Mouse (Mus musculus) bone marrow, adult 2 months (tissue): ENCODE results near the gene Olfr691. TPM values are rescaled to one million over a fixed set of nuclear protein-coding genes. Genes with fewer than 3 reads are reported as not detected.

Experiments used
- H3K27ac ChIP-seq: fragments of 200-500 bp; 2 replicates; pipeline ENCODE4 v1.5.1; 2012; ENCODE audit warnings: low read depth, mild to moderate bottlenecking, control low read depth, inconsistent platforms, low read length; ENCODE audit not compliant: control insufficient read depth, poor library complexity, insufficient read depth
- H3K4me1 ChIP-seq: fragments of 200-500 bp; 2 replicates; pipeline ENCODE4 v1.6.1; 2011; ENCODE audit warnings: low read length; ENCODE audit not compliant: control insufficient read depth, insufficient read depth
- H3K4me3 ChIP-seq: fragments of 200-500 bp; replicated peaks from 2 replicates; pipeline ENCODE3; 2011; ENCODE audit warnings: mild to moderate bottlenecking, low read depth, low read length, control low read depth; ENCODE audit not compliant: control insufficient read depth
- CTCF ChIP-seq: fragments of 200-500 bp; IDR thresholded peaks from 2 replicates; pipeline ENCODE4 v1.5.1; 2011; ENCODE audit warnings: low read length, control low read depth; ENCODE audit not compliant: control insufficient read depth, insufficient read depth
- POLR2A ChIP-seq: fragments of 200-500 bp; IDR thresholded peaks from 2 replicates; pipeline ENCODE4 v1.6.1; 2011; ENCODE audit warnings: low read depth, mild to moderate bottlenecking, control low read depth, low read length, borderline replicate concordance; ENCODE audit not compliant: control insufficient read depth
- WGBS: fragments of 180-500 bp; shearing (Covaris S2); methylation state at CpG from one replicate; pipeline ENCODE4 v1.1.7; 2018; 5-methylcytosine and 5-hydroxymethylcytosine counted together
- polyA plus RNA-seq: library from polyadenylated mRNA; stranded (reverse); fragments of >200 nt; gene quantifications from 2 replicates; pipeline ENCODE4 v1.2.4, GENCODE M21; 2011; ENCODE audit warnings: low replicate concordance; ENCODE audit not compliant: missing spikeins, insufficient read depth, insufficient read length

The Olfr691 gene
- polyA plus RNA-seq: not detected in 2 replicates

- Histone ChIP-seq H3K27ac (no peak within 1 kb of the TSS), H3K4me1 (no peaks in the 10 kb centered on the region), H3K4me3 (no peak within 1 kb of the TSS)
- 36% methylated on average over 1 of the region's 1 CpGs for WGBS
- TF ChIP-seq CTCF (no peak), POLR2A (no peak)
These were observed at the start of gene Olfr691 for GRCm38 (mm10) chr7:105342170-105342569. Gene Olfr691 (minus strand): TSS chr7:105342270.

DNA sequence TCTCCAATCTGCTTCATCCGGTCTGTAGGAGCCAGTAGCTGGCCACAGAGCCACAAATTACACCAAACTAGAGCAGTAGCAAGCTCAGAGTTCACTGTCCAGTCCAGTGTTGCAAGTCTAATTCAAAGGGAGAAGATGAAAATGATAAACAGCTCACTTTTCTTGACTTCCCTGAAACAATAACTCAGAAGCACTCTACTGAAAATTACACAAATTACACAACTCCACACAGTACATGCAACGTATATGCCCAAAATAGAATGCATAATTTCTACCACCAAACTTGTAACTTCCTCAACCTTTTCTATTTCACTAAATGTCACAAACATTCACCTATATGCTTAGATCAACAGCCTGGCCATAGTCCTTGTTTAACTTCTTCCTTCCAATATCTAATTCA, 48.2 kb upstream of the Olfr691 start:
- no peak overlapping the region for H3K4me3 ChIP-seq
- WGBS: 36% methylated on average over 2 of the region's 2 CpGs

GRCm38 (mm10) chr7:105387696-105388095, 45.6 kb upstream of the Olfr691 start:
- H3K4me3 ChIP-seq: no peak overlapping the region
- no peak for TF ChIP-seq CTCF
- no peak for TF ChIP-seq POLR2A
- peaks cover 6% of the 10 kb centered on the region; the same call in 1 of the 2 replicates for H3K4me1 ChIP-seq
- no peak overlapping the region for H3K27ac ChIP-seq
- 46% methylated on average over 2 of the region's 2 CpGs for WGBS

More for the DNA sequence above, 48.2 kb upstream of the Olfr691 start:
- TF ChIP-seq POLR2A (no peak), CTCF (no peak)
- Histone ChIP-seq H3K27ac (peak overlapping the region; percentile 72), H3K4me1 (peaks cover 6% of the 10 kb centered on the region; the same call in 1 of the 2 replicates)

DNA sequence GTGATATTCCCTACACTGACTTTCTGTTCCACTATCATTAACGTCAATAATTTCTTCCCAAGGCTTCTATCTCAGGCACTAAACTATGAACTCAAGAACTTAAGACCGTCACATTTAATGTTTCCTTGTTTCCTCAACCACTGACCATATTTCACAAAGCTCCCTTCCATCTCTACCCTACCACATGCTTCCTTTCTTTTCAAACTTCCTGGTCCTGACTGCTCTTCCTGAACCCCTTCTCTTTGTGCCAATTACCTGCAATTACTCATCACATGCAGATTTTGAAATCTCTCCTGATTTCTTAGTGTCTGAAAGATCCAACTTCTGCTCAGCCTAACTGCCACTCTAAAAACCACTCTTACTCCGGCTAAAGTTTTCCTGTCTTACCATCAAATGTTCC, 38.3 kb upstream of the Olfr691 start:
- WGBS: 44% methylated on average over 3 of the region's 3 CpGs
- H3K4me1 ChIP-seq: peaks cover 1% of the 10 kb centered on the region
- no peak for TF ChIP-seq CTCF
- TF ChIP-seq POLR2A: no peak
- H3K4me3 ChIP-seq: no peak overlapping the region
- H3K27ac ChIP-seq: no peak overlapping the region

- H3K4me3 ChIP-seq: no peak within 1 kb of the TSS
- TF ChIP-seq CTCF (no peak), POLR2A (no peak)
- H3K27ac ChIP-seq: no peak within 1 kb of the TSS
- H3K4me1 ChIP-seq: peaks cover 3% of the 10 kb centered on the region
- 54% methylated on average over 1 of the region's 1 CpGs for WGBS
These were observed 32.8 kb upstream of the Olfr691 start, which contains the start of gene Gm5901 for GRCm38 (mm10) chr7:105374866-105375265. Gene Gm5901 (plus strand): TSS chr7:105375038.

GRCm38 (mm10) chr7:105373976-105374375, 31.9 kb upstream of the Olfr691 start:
- peaks cover 3% of the 10 kb centered on the region for H3K4me1 ChIP-seq
- 78% methylated on average over 3 of the region's 3 CpGs for WGBS
- H3K27ac ChIP-seq: no peak overlapping the region
- no peak for TF ChIP-seq POLR2A
- no peak overlapping the region for H3K4me3 ChIP-seq

DNA sequence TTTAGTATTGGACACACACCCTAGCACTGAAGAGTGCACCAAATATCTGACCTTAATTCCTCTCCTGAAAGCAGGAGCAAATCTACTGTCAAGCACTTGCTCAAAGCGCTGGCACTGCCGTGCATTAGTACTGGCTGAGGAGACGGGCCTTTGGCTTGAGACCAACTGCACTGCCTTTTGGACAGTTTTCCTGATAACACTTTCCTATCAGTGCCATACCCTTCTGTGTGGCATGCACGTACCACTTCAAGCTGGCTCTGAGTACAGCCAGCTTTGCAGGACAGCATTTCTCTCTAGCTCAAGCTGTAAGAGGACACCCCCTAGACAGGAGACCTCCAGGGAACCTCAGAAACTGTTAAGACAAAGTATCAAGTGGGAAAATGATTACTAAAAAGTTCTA, 31.4 kb upstream of the Olfr691 start:
- Histone ChIP-seq H3K27ac (peak overlapping the region; percentile 90), H3K4me1 (peaks cover 3% of the 10 kb centered on the region), H3K4me3 (no peak overlapping the region)
- TF ChIP-seq CTCF (no peak), POLR2A (no peak)
- WGBS: 19% methylated on average over 4 of the region's 4 CpGs

GRCm38 (mm10) chr7:105372912-105373311, 30.8 kb upstream of the Olfr691 start:
- Histone ChIP-seq H3K4me3 (no peak overlapping the region), H3K4me1 (peaks cover 3% of the 10 kb centered on the region), H3K27ac (peak overlapping the region; percentile 90; the same call in 1 of the 2 replicates)
- WGBS: 8% methylated on average over 1 of the region's 1 CpGs
- TF ChIP-seq CTCF: no peak
- no peak for TF ChIP-seq POLR2A

- no peak overlapping the region for H3K27ac ChIP-seq
- H3K4me3 ChIP-seq: no peak overlapping the region
- peaks cover 2% of the 10 kb centered on the region for H3K4me1 ChIP-seq
- TF ChIP-seq POLR2A (no peak), CTCF (no peak)
- 91% methylated on average over 4 of the region's 4 CpGs for WGBS
These were observed 26.5 kb upstream of the Olfr691 start for GRCm38 (mm10) chr7:105368521-105368920.
